Mouse (Mus musculus) MEL (cell line): ENCODE results near the gene Dnaaf5. TPM values are rescaled to one million over a fixed set of nuclear protein-coding genes. Genes with fewer than 3 reads are reported as not detected.

Source experiments
- DNase-seq: peaks from one replicate; pipeline ENCODE4 v3.0.0; 2011; ENCODE audit warnings: low read depth, low spot score
- H3K27ac ChIP-seq: 2 replicates; pipeline ENCODE4 v1.5.1; 2012; ENCODE audit warnings: low read depth, mild to moderate bottlenecking, control low read depth, low read length, moderate library complexity; ENCODE audit not compliant: control insufficient read depth
- H3K27me3 ChIP-seq, 2 experiments: fragments of 150-350 bp in 1 of 2; sonication (generic) in 1 of 2; 2 replicates each; pipeline ENCODE4 v1.6.1; 2012; ENCODE audit warnings: low read length in 2 of 2, mild to moderate bottlenecking in 2 of 2, improper control_type of control experiment in 1 of 2, moderate library complexity in 1 of 2; ENCODE audit not compliant: insufficient read depth in 2 of 2, control insufficient read depth in 1 of 2
- H3K36me3 ChIP-seq, 2 experiments: 2 replicates each; pipeline ENCODE4 v1.6.1; 2012 to 2014; ENCODE audit warnings: low read length in 2 of 2, improper control_type of control experiment in 1 of 2, inconsistent platforms in 1 of 2, mild to moderate bottlenecking in 1 of 2; ENCODE audit not compliant: insufficient read depth in 2 of 2, control insufficient read depth in 1 of 2
- H3K4me1 ChIP-seq, 2 experiments: fragments of 150-350 bp in 1 of 2; sonication (generic) in 1 of 2; 2 replicates each; pipeline ENCODE4 v1.6.1; 2012; ENCODE audit warnings: low read length in 2 of 2, improper control_type of control experiment in 1 of 2, mild to moderate bottlenecking in 1 of 2; ENCODE audit not compliant: insufficient read depth in 2 of 2, control insufficient read depth in 1 of 2
- H3K4me3 ChIP-seq, 2 experiments: fragments of 150-350 bp in 1 of 2; sonication (generic) in 1 of 2; 2 replicates each; pipeline ENCODE4 v1.5.1; 2012; ENCODE audit warnings: low read depth in 2 of 2, low read length in 2 of 2, mild to moderate bottlenecking in 2 of 2, moderate library complexity in 2 of 2, control low read depth in 1 of 2, improper control_type of control experiment in 1 of 2; ENCODE audit not compliant: control insufficient read depth in 1 of 2, insufficient read depth in 1 of 2
- H3K79me2 ChIP-seq: 2 replicates; pipeline ENCODE4 v1.6.1; 2012; ENCODE audit warnings: mild to moderate bottlenecking, low read length, moderate library complexity; ENCODE audit not compliant: control insufficient read depth, poor library complexity, insufficient read depth
- H3K9ac ChIP-seq: 2 replicates; pipeline ENCODE4 v1.6.1; 2012; ENCODE audit warnings: low read depth, mild to moderate bottlenecking, control low read depth, low read length, moderate library complexity; ENCODE audit not compliant: control insufficient read depth, poor library complexity, severe bottlenecking
- H3K9me3 ChIP-seq: fragments of 150-350 bp; sonication (generic); replicated peaks from 2 replicates; pipeline ENCODE4 v1.6.1; 2012; ENCODE audit warnings: mild to moderate bottlenecking, low read length, improper control_type of control experiment, moderate library complexity; ENCODE audit not compliant: insufficient read depth
- BHLHE40 ChIP-seq: IDR thresholded peaks from 2 replicates; pipeline ENCODE4 v1.6.1; 2012; ENCODE audit warnings: low read depth, mild to moderate bottlenecking, inconsistent platforms, low read length, improper control_type of control experiment, borderline replicate concordance
- CHD1 ChIP-seq: IDR thresholded peaks from 2 replicates; pipeline ENCODE4 v1.6.1; 2012; ENCODE audit warnings: low read depth, mild to moderate bottlenecking, inconsistent platforms, low read length, improper control_type of control experiment
- CTCF ChIP-seq, 3 experiments: IDR thresholded peaks in 2 of 3; conservative IDR thresholded peaks in 1 of 3; 2 replicates each; pipeline ENCODE4 v1.5.1; 2011 to 2012; ENCODE audit warnings: low read length in 3 of 3, low read depth in 2 of 3, mild to moderate bottlenecking in 2 of 3, improper control_type of control experiment in 1 of 3, inconsistent platforms in 1 of 3, mixed read lengths in 1 of 3, moderate library complexity in 1 of 3; ENCODE audit not compliant: control insufficient read depth in 1 of 3, insufficient read depth in 1 of 3, poor library complexity in 1 of 3, severe bottlenecking in 1 of 3
- E2F4 ChIP-seq: IDR thresholded peaks from 2 replicates; pipeline ENCODE4 v1.6.1; 2011; ENCODE audit warnings: low read depth, low read length, improper control_type of control experiment, borderline replicate concordance
- ELF1 ChIP-seq: IDR thresholded peaks from 2 replicates; pipeline ENCODE4 v1.6.1; 2014; ENCODE audit warnings: low read depth, mild to moderate bottlenecking, inconsistent platforms, low read length, improper control_type of control experiment, moderate library complexity
- ETS1 ChIP-seq: IDR thresholded peaks from 2 replicates; pipeline ENCODE4 v1.6.1; 2012; ENCODE audit warnings: low read depth, mild to moderate bottlenecking, inconsistent platforms, low read length, improper control_type of control experiment, moderate library complexity
- GABPA ChIP-seq: IDR thresholded peaks from 2 replicates; pipeline ENCODE4 v1.6.1; 2012; ENCODE audit warnings: low read depth, mild to moderate bottlenecking, inconsistent platforms, low read length, improper control_type of control experiment, moderate library complexity
- GATA1 ChIP-seq: IDR thresholded peaks from 2 replicates; pipeline ENCODE4 v1.6.1; 2011; ENCODE audit warnings: low read depth, low read length, improper control_type of control experiment
- HCFC1 ChIP-seq: IDR thresholded peaks from 2 replicates; pipeline ENCODE4 v1.6.1; 2012; ENCODE audit warnings: low read depth, mild to moderate bottlenecking, inconsistent platforms, low read length, improper control_type of control experiment, moderate library complexity
- KAT2A ChIP-seq: conservative IDR thresholded peaks from 2 replicates; pipeline ENCODE4 v1.6.1; 2012; ENCODE audit warnings: low read depth, low read length, improper control_type of control experiment, inconsistent platforms
- MXI1 ChIP-seq: IDR thresholded peaks from 2 replicates; pipeline ENCODE4 v1.6.1; 2011; ENCODE audit warnings: mild to moderate bottlenecking, low read depth, low read length, improper control_type of control experiment
- NRF1 ChIP-seq: IDR thresholded peaks from 2 replicates; pipeline ENCODE4 v1.6.1; 2014; ENCODE audit warnings: low read depth, mild to moderate bottlenecking, inconsistent platforms, low read length, improper control_type of control experiment, moderate library complexity; ENCODE audit not compliant: poor library complexity, insufficient read depth, severe bottlenecking
- POLR2A ChIP-seq, 2 experiments: IDR thresholded peaks; 2 replicates each; pipeline ENCODE4 v1.6.1; 2011 to 2012; ENCODE audit warnings: low read length in 2 of 2, mild to moderate bottlenecking in 2 of 2, control low read depth in 1 of 2, improper control_type of control experiment in 1 of 2, low read depth in 1 of 2, moderate library complexity in 1 of 2; ENCODE audit not compliant: control insufficient read depth in 1 of 2, insufficient read depth in 1 of 2, poor library complexity in 1 of 2
- POLR2AphosphoS5 ChIP-seq: IDR thresholded peaks from 2 replicates; pipeline ENCODE4 v1.6.1; 2012; ENCODE audit warnings: low read depth, borderline replicate concordance, mild to moderate bottlenecking, inconsistent platforms, low read length, moderate library complexity, mixed read lengths
- RAD21 ChIP-seq: IDR thresholded peaks from 2 replicates; pipeline ENCODE4 v1.6.1; 2011; ENCODE audit warnings: mild to moderate bottlenecking, low read depth, low read length, improper control_type of control experiment
- SIN3A ChIP-seq: IDR thresholded peaks from 2 replicates; pipeline ENCODE4 v1.6.1; 2012; ENCODE audit warnings: low read length, improper control_type of control experiment, inconsistent platforms
- SMC3 ChIP-seq: IDR thresholded peaks from 2 replicates; pipeline ENCODE4 v1.6.1; 2011; ENCODE audit warnings: low read depth, low read length, improper control_type of control experiment
- USF1 ChIP-seq: IDR thresholded peaks from 2 replicates; pipeline ENCODE4 v1.6.1; 2014; ENCODE audit warnings: low read depth, mild to moderate bottlenecking, inconsistent platforms, low read length, improper control_type of control experiment, moderate library complexity
- USF2 ChIP-seq, 2 experiments: IDR thresholded peaks; 2 replicates each; pipeline ENCODE4 v1.6.1; 2011 to 2012; ENCODE audit warnings: improper control_type of control experiment in 2 of 2, low read length in 2 of 2, borderline replicate concordance in 1 of 2, inconsistent platforms in 1 of 2, low read depth in 1 of 2, mild to moderate bottlenecking in 1 of 2; ENCODE audit not compliant: insufficient read depth in 1 of 2
- ZKSCAN1 ChIP-seq: IDR thresholded peaks from 2 replicates; pipeline ENCODE4 v1.6.1; 2012; ENCODE audit warnings: low read depth, mild to moderate bottlenecking, inconsistent platforms, low read length, improper control_type of control experiment, moderate library complexity
- ZNF384 ChIP-seq: IDR thresholded peaks from 2 replicates; pipeline ENCODE4 v1.6.1; 2012; ENCODE audit warnings: low read depth, mild to moderate bottlenecking, inconsistent platforms, low read length, improper control_type of control experiment
- polyA plus RNA-seq, 2 experiments: library from polyadenylated mRNA; stranded (reverse) in 1 of 2; unstranded in 1 of 2; fragments of >175 nt in 1 of 2; fragments of >200 nt in 1 of 2; gene quantifications; 2 replicates each; pipeline versions ENCODE4 v1.2.1 to v1.2.4; 2012; ENCODE audit warnings: low replicate concordance in 2 of 2, low read depth in 1 of 2; ENCODE audit not compliant: insufficient read length in 2 of 2, insufficient read depth in 1 of 2, missing spikeins in 1 of 2
- total RNA-seq: library from RNA; depleted of rRNA; stranded (reverse); fragments of 300-350 nt; gene quantifications from 2 replicates; pipeline ENCODE4 v1.2.3, GENCODE M21; 2012

Gene Dnaaf5
- total and polyA plus RNA-seq, 3 experiments, result 20.1 to 35.4 TPM; not detected in 1

DNA sequence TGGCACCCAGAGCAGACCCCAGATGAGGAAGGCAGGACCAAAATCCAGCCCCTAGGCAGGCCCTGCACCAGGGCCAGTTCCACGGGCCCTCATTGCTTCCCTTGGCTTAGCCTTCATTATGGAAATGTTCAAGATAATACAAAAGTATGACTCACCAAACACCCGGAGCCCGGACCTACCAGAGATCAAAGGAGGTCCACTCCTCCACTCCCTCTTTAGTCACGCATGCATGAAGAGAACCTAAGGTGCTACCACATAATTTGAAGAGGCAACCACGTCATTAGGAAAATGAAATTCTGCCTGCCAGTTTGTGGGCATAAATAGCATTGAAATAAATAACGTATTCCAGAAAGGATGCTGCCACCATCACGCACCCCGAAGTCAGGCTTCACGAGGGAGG, 37.6 kb upstream of the Dnaaf5 start:
- DNase-seq, result no peak
- H3K27ac ChIP-seq, result no peak overlapping the region
- no peaks in the 10 kb centered on the region for H3K27me3 ChIP-seq
- no peaks in the 10 kb centered on the region for H3K36me3 ChIP-seq
- no peaks in the 10 kb centered on the region for H3K79me2 ChIP-seq
- H3K9ac ChIP-seq, result no peak overlapping the region
- H3K4me1 ChIP-seq, result no peaks in the 10 kb centered on the region
- H3K4me3 ChIP-seq, result no peak overlapping the region
- H3K9me3 ChIP-seq, result no peaks in the 10 kb centered on the region
- TF ChIP-seq GABPA (no peak), NRF1 (no peak), BHLHE40 (no peak), SMC3 (no peak), RAD21 (no peak), KAT2A (no peak), USF2 (IDR thresholded peaks at IDR 0.05; ENCODE audit: borderline replicate concordance in 1 of 2, insufficient read depth in 1 of 2, low read depth in 1 of 2, low read length in 2 of 2) (no peak), USF1 (no peak), CTCF (IDR thresholded peaks at IDR 0.05 in 2 of 3, conservative IDR thresholded peaks at IDR 0.05 in 1 of 3; ENCODE audit: control insufficient read depth in 1 of 3, insufficient read depth in 1 of 3, low read depth in 2 of 3, low read length in 3 of 3, poor library complexity in 1 of 3, severe bottlenecking in 1 of 3) (no peak), GATA1 (no peak)
- TF ChIP-seq, all 39 proteins: peak for 0

DNA sequence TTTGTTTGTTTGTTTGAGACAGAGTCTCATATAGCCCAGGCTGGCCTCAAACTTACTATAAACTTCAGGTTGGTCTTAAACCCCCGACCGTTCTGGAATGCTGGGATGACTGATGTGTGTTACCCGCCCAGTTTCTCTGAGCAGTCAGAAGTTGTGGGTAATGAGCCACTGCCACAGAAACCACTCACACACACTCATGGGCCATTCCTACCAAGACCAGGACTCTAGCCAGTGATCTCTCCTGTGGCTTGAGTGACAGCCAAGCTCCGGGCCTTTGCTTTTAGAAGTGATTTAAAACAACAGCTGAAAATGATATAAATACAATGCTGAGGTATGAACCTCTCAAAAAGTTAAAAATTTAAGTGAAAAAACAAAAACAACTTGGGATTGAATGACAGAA, 35.1 kb upstream of the Dnaaf5 start:
- Histone ChIP-seq H3K27me3 (no peaks in the 10 kb centered on the region; a peak in 1 of 4 replicates), H3K9ac (no peak overlapping the region), H3K9me3 (no peaks in the 10 kb centered on the region), H3K79me2 (no peaks in the 10 kb centered on the region), H3K36me3 (no peaks in the 10 kb centered on the region), H3K4me1 (no peaks in the 10 kb centered on the region), H3K4me3 (no peak overlapping the region), H3K27ac (no peak overlapping the region)
- no peak for DNase-seq
- no peak for TF ChIP-seq SIN3A
- TF ChIP-seq POLR2AphosphoS5, result no peak
- no peak for TF ChIP-seq POLR2A (IDR thresholded peaks at IDR 0.05; ENCODE audit: control insufficient read depth in 1 of 2, insufficient read depth in 1 of 2, low read depth in 1 of 2, low read length in 2 of 2, poor library complexity in 1 of 2)
- no peak for TF ChIP-seq ELF1
- TF ChIP-seq MXI1, result no peak
- no peak for TF ChIP-seq E2F4
- no peak for TF ChIP-seq CHD1
- TF ChIP-seq ZNF384, result no peak
- TF ChIP-seq ETS1, result no peak
- no peak for TF ChIP-seq ZKSCAN1
- TF ChIP-seq HCFC1, result no peak
- TF ChIP-seq, all 39 proteins: peak for 0
